In genomic region chr11:118749541-118749940, GRCm38 (mm10) we compare ENCODE assay signal across 16 mouse cellular contexts.
A peak's percentile ranks its signal among the peaks of the same experiment; 100 is the strongest.
DNase-seq lines count a peak whose midpoint lies in the region; ATAC-seq and TF ChIP-seq lines count a peak whose summit lies in the region.
"Had no signal": no experiment of that assay in that cellular context is flagged by ENCODE, and none has a peak within 500 bp of the region (broad histone marks: within the 10 kb centered on the region; RNA-seq: fewer than 3 reads in every experiment).

No protein-coding gene starts in this region.

- H3K9me3 ChIP-seq in kidney, embryonic 14.5 days (ENCODE audit: control insufficient read depth, low read length): no peaks in the 10 kb centered on the region
- no peaks in the 10 kb centered on the region for H3K9me3 ChIP-seq in liver, embryonic 11.5 days (ENCODE audit: control insufficient read depth, low read length)

- no peaks in the 10 kb centered on the region for H3K27me3 ChIP-seq in kidney, adult 2 months (replicated peaks; ENCODE audit: control insufficient read depth, insufficient read depth, low read length)
- H3K27me3 ChIP-seq in kidney, embryonic 14.5 days (ENCODE audit: control insufficient read depth, insufficient read depth, low read length): peaks cover 20% of the 10 kb centered on the region
- H3K27me3 ChIP-seq in liver, adult 2 months (ENCODE audit: control insufficient read depth, insufficient read depth, low read length): no peaks in the 10 kb centered on the region
- H3K27me3 ChIP-seq in liver, embryonic 11.5 days (replicated peaks; ENCODE audit: control insufficient read depth, insufficient read depth, low read length): peaks cover 10% of the 10 kb centered on the region

- WGBS in kidney, adult 2 months: 63% methylated on average over 1 of the region's 1 CpGs
- 97% methylated on average over 1 of the region's 1 CpGs for WGBS in kidney, embryonic 14.5 days
- 17% methylated on average over 1 of the region's 1 CpGs for WGBS in liver, adult 2 months
- WGBS in liver, embryonic 11.5 days: 63% methylated on average over 1 of the region's 1 CpGs

- no peak overlapping the region for H3K4me2 ChIP-seq in kidney, embryonic 14.5 days (replicated peaks; ENCODE audit: low read depth, low read length)
- no peak overlapping the region for H3K4me2 ChIP-seq in liver, embryonic 11.5 days

- H3K27ac ChIP-seq in kidney, adult 2 months (ENCODE audit: insufficient read depth, low read depth, low read length): no peak overlapping the region
- no peak overlapping the region for H3K27ac ChIP-seq in kidney, embryonic 14.5 days (ENCODE audit: low read depth, low read length)
- no peak overlapping the region for H3K27ac ChIP-seq in liver, adult 2 months (replicated peaks; ENCODE audit: insufficient read depth, low read depth, low read length)
- no peak overlapping the region for H3K27ac ChIP-seq in liver, embryonic 11.5 days (ENCODE audit: low read depth, low read length)

- peak; percentile 8 for DNase-seq in kidney, adult 2 months
- peak; percentile 93 for DNase-seq in liver, adult 2 months (ENCODE audit: extremely low read depth, low read depth, low spot score)
- no peak for DNase-seq in liver, embryonic 11.5 days (ENCODE audit: low spot score)
- DNase-seq: adrenal gland, adult 2 months; adrenal gland, adult 8-10 months; adrenal gland, postnatal 10 days; adrenal gland, postnatal 14 days; adrenal gland, postnatal 25 days; adrenal gland, postnatal 36 days; B cell, adult 2 months; cerebellum, adult 11 months; cerebellum, adult 11-12 months; cerebellum, adult 18-20 months had no signal

- no peaks in the 10 kb centered on the region for H3K4me1 ChIP-seq in kidney, adult 2 months (ENCODE audit: control insufficient read depth, insufficient read depth, low read length)
- peaks cover 5% of the 10 kb centered on the region for H3K4me1 ChIP-seq in kidney, embryonic 14.5 days (ENCODE audit: control insufficient read depth, insufficient read depth, low read length)
- peaks cover 7% of the 10 kb centered on the region; the same call in 1 of the 2 replicates for H3K4me1 ChIP-seq in liver, adult 2 months (ENCODE audit: control insufficient read depth, insufficient read depth, low read length)
- H3K4me1 ChIP-seq in liver, embryonic 11.5 days (replicated peaks; ENCODE audit: control insufficient read depth, insufficient read depth, low read length): no peaks in the 10 kb centered on the region

- no peaks in the 10 kb centered on the region for H3K36me3 ChIP-seq in kidney, adult 2 months (ENCODE audit: control insufficient read depth, insufficient read depth, low read length)
- no peaks in the 10 kb centered on the region for H3K36me3 ChIP-seq in kidney, embryonic 14.5 days (ENCODE audit: control insufficient read depth, insufficient read depth, low read length)
- no peaks in the 10 kb centered on the region for H3K36me3 ChIP-seq in liver, adult 2 months (ENCODE audit: control insufficient read depth, insufficient read depth, low read length)
- no peaks in the 10 kb centered on the region for H3K36me3 ChIP-seq in liver, embryonic 11.5 days (ENCODE audit: control insufficient read depth, insufficient read depth, low read length)
- H3K36me3 ChIP-seq: G1E had no signal

- no peak for TF ChIP-seq CTCF in kidney, adult 2 months (conservative IDR thresholded peaks at IDR 0.05; ENCODE audit: insufficient read depth, insufficient read length, low read depth, low read length)
- no peak for TF ChIP-seq CTCF in liver, adult 2 months (IDR thresholded peaks at IDR 0.05; ENCODE audit: low read depth, low read length)

- TF ChIP-seq POLR2A in kidney, adult 2 months (IDR thresholded peaks at IDR 0.05; ENCODE audit: low read depth, low read length): no peak
- no peak for TF ChIP-seq POLR2A in liver, adult 2 months (IDR thresholded peaks at IDR 0.05; ENCODE audit: extremely low read depth, insufficient read depth, low read length)

- no peak overlapping the region for H3K4me3 ChIP-seq in kidney, adult 2 months (ENCODE audit: insufficient read depth, low read depth, low read length)
- no peak overlapping the region for H3K4me3 ChIP-seq in kidney, embryonic 14.5 days (ENCODE audit: low read length)
- no peak overlapping the region for H3K4me3 ChIP-seq in liver, adult 2 months (ENCODE audit: insufficient read depth, low read depth, low read length)
- no peak overlapping the region for H3K4me3 ChIP-seq in liver, embryonic 11.5 days (ENCODE audit: low read depth, low read length)

- no peak overlapping the region for H3K9ac ChIP-seq in kidney, embryonic 14.5 days (ENCODE audit: low read depth, low read length)
- no peak overlapping the region for H3K9ac ChIP-seq in liver, adult 2 months (ENCODE audit: low read depth, low read length)
- H3K9ac ChIP-seq in liver, embryonic 11.5 days (ENCODE audit: low read depth, low read length): no peak overlapping the region

- H3K79me2 ChIP-seq in liver, adult 2 months (ENCODE audit: control insufficient read depth, insufficient read depth, low read length): no peaks in the 10 kb centered on the region

- no peak for ATAC-seq in kidney, embryonic 14.5 days (ENCODE audit: low FRiP score, low TSS enrichment)
- no peak for ATAC-seq in liver, embryonic 11.5 days (replicated peaks; ENCODE audit: low FRiP score)
- ATAC-seq: Patski had no signal
